Mouse (Mus musculus) liver (tissue): ENCODE results near the gene Yif1b.
"Not testable (repeated sequence)": the region's sequence is repeated elsewhere in the genome, so short reads cannot be mapped to it uniquely, and the experiment has no call there.

Source experiments
- DNase-seq: peaks from one replicate; pipeline ENCODE4 v3.0.0-alpha.2; 2020; ENCODE audit warnings: mixed read lengths

Gene Yif1b

DNA sequence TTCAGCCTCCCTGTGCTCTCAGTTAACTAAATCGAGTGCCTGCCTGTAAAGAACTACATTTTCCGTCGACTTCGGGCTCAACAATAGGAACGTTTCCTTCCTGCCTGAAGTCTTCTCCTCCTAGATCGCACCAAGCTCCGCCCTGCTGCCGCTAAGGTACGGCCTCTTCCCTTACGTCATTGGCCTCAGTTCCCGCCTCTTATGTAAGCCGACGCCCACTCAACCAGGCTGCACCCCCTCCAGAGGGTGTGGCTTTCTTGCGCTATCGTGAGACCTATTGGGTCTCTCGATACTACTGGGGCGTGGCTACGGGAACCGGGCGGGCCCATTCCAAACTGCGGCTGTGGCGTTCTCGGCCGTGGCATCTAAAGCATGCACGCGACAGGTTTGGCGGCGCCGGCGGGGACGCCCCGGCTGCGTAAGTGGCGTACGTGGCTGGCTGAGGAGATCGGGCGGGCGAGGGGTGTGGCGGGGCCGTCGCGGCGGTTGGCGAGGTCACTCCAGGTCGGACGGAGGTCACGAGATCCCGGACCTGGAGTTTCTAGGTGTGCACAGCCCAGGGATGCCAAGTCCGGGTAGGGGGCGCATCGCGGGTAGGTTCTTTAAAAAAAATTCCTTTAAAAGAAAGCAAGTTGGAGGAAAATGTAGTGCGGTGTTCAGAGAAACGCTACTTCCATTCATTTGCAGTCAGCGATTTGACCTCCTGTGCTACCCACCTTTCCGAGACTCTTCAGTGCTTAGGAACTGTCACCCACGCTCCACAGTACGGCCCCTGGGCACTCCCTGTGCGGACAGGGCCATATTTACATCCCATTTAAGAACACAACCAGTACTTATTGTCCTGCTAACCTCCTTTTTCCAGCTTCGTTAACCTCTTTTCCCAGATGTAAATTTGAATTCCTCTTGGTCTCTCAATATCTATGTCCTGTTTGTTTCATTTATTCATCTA, at the start of gene Yif1b:
TSS of gene Yif1b (plus strand) at position 311 of the 949 bp plus-strand sequence.
- peak; percentile 99 for DNase-seq

DNA sequence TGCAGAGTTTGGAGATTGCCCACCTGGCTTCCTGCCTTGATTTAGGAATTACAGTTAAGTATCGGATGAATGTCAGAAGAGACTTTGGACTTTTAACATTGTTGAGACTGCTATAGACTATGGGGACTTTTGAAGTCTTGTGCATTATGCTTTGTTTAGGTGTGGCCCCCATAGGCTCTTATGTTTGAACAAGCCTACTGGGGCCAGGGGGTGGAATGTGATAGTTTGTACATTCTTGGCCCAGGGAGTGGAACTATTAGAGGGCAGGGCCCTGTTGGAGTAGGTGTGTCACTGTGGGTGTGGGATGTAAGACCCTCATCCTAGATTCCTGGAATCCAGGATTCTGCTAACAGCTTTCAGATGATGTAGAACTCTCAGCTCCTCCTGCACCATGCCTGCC, 43.9 kb upstream of the Yif1b start:
- not testable (repeated sequence) for DNase-seq

DNA sequence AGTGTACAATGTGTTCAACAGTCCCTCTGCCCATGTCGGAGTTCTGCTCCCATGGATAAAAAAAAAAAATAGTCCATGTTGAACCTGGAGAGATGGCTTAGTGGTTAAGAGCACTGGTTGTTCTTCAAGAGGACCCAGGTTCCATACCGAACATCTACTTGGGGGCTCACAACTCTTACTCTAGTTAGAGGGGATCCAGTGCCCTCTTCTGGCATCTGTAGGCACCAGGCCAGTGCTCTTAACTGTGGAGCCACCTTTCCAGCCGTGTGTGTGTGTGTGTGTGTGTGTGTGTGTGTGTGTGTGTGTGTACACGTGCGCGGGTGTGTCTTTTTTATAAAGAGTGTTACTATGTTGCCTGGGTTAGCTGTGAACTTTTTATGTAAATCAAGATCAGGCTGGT, 35.6 kb upstream of the Yif1b start:
- DNase-seq, result no peak

DNA sequence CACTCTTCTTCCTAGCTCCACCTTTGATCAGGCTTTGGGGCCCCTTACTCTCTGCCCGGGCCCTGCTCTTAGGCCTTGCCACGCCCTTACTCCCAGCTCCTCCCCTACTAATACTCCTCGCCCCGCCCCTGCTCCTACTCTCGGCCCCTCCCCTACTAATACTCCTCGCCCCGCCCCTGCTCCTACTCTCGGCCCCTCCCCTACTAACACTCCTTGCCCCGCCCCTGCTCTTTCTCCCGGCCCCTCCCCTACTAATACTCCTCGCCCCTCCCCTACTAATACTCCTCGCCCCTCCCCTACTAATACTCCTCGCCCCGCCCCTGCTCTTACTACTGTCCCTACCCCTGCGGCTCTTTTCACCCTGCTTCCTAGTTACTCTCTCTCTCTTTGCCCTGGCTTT, 27.1 kb upstream of the Yif1b start:
- DNase-seq, result peak; percentile 71

DNA sequence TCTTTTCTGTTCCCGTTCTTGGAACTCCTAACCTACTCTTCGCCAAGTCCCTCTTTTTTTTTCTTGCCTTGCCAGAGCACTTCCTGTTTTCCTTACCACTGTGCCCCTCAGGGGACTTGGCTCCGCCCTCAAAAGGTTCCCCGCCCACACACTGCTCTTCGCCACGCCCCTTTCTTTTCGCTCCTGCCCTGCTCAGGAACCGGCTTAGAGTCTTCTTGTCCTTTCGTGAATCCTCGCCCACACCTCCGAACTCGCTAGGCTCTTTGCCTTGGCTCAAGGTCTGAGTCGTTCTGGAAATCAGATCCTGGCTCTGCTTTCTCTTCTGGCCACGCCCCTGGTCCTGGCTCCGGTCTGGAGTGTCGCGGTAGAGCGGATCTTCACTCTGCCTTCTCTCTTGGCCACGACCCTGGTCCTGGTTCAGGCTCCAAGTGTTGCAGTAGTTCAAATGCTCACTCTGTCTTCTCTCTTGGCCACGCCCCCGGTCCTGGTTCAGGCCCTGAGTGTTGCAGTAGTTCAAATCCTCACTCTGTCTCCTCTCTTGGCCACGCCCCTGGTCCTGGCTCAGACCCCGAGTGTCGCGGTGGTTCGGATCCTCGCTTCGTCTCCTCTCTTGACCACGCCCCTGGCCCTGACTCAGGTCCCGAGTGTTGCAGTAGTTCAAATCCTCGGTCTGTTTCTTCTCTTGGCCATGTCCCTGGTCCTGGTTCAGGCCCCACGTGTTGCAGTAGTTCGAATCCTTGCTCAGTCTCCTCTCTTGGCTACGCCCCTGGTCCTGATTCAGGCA, 26.5 kb upstream of the Yif1b start:
- peak; percentile 80 for DNase-seq

DNA sequence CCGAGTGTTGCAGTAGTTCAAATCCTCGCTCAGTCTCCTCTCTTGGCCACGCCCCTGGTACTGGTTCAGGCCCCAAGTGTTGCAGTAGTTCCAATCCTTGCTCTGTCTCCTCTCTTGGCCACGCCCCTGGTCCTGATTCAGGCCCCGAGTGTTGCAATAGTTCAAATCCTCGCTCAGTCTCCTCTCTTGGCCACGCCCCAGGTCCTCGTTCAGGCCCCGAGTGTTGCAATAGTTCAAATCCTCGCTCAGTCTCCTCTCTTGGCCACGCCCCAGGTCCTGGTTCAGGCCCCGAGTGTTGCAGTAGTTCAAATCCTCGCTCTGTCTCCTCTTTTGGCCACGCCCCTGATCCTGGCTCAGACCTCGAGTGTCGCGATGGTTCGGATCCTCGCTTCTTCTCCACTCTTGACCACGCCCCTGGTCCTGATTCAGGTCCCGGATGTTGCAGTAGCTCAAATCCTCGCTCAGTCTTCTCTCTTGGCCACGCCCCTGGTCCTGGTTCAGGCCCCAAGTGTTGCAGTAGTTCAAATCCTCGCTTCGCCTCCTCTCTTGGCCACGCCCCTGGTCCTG, 25.8 kb upstream of the Yif1b start:
- DNase-seq, result peak; percentile 60

DNA sequence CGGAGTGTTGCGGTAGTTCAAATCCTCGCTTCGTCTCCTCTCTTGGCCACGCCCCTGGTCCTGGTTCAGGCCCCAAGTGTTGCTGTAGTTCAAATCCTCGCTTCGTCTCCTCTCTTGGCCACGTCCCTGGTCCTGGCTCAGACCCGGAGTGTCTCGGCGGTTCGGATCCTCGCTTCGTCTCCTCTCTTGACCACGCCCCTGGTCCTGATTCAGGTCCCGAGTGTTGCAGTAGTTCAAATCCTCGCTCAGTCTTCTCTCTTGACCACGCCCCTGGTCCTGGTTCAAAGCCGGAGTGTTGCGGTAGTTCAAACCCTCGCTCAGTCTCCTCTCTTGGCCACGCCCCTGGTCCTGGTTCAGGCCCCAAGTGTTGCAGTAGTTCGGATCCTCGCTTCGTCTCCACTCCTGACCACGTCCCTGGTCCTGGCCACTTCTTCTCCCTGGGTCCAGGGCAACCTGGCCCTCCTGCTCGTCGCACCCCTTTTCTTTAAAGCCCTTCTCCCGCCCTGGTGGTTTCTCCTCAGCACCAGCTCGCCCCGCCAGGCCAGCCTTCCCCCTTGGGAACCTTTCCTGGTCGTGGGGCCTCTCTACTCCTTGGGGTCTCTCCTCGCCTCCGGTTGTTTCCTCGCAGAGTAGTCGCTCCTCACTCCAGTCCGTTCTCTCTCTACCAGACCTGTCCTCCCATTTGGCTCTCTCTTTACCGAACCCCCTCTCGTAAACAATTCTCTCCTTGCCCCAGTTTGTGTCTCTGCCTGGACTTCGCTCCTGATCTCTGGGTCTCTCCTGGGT, 25.2 kb upstream of the Yif1b start:
- not testable (repeated sequence) for DNase-seq

DNA sequence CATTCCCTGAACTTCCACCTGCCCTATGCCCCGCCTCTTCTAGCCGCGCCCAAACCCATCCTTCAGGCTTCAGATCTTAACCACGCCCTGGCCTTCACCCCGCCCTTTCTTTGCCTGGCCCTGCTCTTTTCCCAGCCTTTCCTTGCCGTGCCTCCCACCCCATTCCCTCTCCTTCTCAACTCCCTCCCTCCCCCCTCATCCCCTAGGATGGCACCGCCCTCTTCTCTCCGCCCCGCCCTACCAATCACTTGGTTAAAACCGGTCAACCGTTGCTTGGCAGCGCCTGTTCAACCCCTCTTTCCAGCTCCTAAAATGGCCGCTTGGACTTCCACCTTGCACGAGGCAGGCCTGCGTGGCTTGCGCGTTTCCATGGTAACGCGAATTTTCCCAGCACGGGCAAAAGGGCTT, 24.4 kb upstream of the Yif1b start, which contains the start of gene Catsperg1:
TSS of gene Catsperg1 (minus strand) at position 361 of the 408 bp plus-strand sequence.
- DNase-seq, result peak; percentile 29

DNA sequence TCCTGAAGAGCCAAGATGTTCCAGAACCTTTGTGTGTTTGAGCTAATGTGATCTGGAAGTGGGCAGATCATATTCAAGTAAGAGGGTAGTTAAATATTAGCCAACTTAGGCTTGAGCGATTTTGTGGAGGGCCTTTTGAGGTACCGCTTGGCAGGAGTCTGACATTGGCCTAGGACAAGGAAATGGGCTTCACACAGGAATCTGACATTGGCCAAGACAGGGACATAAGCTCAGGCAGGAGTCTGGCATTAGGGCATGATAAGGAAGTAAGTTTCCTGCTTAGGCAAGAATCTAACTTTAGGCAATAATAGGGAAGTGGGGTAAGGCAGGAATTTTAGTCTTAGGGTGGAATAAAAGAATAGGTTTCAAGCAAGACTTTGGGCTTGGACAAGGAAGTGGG, 23.9 kb upstream of the Yif1b start:
- DNase-seq, result no peak

DNA sequence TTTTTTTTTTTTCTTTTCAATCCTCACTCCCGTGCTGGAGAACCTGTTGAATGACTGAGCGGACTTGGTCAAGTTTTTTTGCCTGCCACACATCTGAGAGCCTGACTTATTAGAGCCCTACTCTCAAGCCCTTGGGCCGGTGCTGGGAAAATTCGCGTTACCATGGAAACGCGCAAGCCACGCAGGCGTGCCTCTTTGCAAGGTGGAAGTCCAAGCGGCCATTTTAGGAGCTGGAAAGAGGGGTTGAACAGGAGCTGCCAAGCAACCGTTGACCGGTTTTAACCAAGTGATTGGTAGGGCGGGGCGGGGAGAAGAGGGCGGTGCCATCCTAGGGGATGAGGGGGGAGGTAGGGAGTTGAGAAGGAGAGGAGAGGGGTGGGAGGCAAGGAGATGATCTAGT, 23.3 kb upstream of the Yif1b start:
- DNase-seq, result no peak

DNA sequence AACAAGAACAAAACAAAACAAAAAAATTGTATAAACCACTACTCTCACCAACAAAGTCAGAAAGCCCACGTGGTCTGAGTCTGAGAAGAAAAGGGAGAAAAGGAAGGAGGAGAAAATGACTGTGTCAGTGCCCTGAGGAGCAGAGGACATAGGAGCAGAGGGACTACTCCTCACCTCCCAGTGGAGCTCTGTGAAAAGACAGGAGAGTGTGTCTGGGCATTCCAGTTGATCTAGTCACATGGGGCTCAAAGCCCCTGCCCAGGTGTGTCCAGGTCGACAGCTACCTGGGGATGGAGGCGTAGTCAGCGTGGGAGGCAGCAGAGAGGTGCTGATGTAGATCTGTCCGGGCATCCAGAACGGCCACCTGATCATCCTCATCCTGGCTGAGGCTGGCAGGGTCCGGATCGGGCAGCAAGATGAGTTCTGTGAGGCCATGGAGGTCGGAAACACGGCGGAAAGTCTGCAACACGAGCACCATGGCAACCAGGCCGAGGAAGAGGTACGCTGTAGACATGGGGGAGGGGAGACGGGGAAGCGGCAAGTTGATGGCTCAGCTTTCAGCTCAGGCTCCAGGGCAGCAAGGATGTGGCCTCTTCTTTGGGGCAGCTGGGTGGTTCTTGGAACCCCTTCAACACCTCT, 13.3 kb upstream of the Yif1b start:
- no peak for DNase-seq

DNA sequence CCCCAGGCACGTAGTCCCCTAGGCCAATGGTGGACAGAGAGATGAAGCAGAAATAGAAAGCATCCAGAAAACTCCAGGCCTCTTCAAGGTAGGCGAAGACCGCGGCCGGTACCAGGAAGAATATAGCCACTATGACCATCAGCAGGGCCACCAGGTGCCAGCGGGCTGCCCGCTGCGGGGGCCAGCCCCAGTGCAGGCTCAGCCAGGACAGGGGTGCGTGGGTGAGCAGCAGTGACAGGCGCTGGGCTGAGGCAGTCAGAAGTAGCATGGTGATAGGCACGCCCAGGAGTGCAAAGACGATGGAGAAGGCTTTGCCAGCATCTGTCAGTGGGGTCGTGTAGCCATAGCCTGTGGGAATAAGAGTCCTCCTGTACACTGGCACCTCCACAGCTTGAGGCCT, 12.6 kb upstream of the Yif1b start:
- DNase-seq, result no peak

DNA sequence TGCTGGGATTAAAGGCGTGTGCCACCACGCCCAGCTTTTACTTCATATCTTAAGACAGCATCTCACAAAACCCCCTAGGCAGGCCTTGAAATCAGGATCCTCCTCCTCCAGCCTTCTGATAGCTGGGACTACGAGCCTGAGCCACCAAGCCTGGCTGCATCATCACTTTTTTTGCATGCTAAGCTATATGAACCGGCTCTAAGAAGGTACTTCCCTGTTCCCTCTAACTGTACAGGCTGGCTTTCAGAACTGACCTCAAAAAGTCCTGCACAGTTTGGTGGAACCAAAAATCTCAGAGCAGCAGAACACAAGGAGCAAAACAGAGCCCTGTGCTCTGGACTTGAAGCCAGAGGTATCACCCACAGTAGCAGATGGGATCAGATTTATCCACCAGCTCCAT, 9.9 kb upstream of the Yif1b start:
- DNase-seq, result no peak

DNA sequence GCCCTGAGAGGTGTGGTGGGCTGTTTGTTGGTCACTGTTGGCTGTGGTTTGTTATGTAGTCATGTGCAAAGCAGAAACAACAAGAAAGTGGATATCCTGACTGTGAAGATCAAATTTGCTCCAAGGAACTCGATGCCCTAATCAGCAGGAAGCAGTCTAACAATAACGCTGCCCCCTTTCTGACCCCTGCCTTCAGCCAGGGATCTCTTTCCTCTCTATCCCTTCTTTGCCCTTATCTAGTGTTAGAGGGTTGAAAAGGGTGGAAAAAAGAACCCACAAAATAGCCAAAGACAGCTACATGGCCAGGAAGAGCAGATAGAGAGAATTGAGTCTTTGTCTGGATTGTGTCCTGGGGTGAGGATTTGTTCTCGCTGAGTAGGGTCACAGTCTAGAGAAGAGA, 7.6 kb upstream of the Yif1b start:
- no peak for DNase-seq

DNA sequence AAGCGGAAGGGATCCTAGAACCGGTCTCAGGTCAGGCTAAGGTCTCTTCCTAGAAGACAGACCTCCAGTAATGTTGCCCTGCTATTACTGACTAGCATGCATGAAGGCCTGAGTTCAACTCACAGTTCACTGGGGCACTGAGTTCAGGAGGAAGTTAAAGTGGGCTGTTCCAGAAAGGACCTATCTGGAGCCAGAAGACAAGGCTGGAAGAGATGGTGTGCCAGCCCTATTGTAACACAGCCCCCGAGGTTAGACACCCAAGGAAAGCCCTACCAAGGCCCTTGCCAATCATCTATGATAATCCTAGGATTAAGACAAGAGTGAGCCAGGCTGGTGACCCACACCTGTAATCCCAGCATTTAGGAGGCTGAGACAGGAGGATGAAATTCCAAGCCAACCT, 6.6 kb upstream of the Yif1b start:
- no peak for DNase-seq

DNA sequence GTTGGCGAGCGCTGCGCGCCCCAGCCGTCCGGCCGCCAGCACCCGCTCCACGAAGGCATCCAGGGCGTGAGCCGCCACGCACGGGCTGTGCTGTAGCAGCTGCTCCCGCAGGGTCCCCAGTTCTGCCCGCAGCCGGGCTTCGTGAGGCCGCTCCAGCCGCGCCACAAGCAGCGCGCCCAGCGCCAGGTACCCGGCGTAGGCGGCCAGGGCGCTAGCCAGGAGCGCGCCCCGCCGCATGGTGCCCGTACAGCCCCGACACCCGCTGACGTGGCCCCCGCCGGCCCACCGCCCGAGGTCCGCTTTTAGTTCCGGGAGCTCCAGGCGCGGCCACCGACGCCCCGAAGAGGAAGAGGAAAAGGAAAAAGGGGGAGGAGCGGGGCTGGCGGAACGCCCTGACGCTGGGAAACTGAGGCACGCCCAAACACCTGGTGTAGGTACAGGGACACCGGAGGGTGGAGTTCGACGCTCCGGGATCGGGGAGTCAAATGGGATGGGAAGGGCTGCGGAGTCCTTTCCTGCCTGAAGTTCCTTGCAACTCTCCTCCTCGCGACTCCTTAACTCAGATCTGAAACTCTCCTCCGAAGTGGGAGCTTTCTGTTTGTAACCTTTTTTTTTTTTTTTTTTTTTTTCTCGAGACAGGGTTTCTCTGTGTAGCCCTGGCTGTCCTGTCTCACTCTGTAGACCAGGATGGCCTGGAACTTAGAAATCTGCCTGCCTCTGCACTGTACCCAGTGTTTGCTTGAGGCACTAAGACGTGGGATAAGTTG, 5.7 kb upstream of the Yif1b start, which contains the start of gene Kcnk6:
TSS of gene Kcnk6 (minus strand) at position 269 of the 767 bp plus-strand sequence.
- peak; percentile 20 for DNase-seq

DNA sequence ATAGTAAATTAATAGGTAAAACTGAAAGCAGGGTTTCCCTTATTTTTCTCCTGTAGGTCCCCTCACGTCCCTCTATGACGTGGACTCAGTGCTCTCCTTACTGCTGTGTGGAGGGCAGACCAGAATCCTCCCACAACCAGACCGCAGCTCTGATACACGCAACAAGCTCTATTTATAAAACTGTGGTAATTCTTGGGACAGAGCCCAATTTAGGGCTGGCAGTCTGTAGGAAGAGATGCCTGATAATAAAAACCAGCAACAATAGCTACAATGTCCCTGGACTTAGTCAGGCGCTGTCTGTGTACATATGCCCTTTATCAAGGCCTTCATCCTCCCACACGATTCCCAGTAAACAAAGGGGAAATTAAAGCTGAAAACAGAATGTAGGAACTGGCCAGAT, 4.4 kb upstream of the Yif1b start:
- no peak for DNase-seq

DNA sequence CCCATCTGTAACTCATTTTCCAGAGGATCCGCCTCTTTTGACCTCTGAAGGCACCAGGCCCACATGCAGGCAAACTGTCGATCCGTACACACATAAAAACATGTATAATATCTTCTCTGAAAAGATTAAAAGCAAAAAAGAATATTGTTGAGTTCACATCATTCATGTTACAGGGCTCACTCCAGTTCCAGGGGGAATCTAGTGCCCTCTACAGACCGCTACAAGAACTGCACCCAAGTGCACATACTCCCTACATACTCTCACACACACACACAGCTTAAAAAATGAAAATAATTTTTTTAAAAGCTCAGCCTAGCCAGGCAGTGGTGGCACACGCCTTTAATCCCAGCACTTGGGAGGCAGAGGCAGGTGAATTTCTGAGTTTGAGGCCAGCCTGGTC, 3.5 kb upstream of the Yif1b start:
- no peak for DNase-seq

DNA sequence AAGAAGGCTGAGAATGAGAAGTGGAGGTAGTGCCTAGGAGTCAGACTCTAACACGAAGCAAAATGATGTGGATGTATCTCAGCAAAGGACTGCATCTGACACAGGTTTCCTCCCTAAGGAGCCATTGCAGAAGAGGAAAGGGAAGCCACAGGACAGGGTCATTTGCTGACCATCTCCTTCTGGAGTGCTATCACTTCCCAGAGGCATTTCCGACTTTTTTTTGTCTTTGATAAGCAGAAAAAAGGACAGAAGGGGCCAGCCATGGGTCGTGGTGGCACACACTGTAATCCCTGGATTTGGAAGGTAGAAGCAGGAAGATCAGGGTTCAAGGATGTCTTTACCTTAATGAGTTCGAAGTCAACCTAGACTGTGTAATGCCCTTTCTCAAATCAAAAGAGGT, 1.5 kb upstream of the Yif1b start:
- DNase-seq, result no peak

DNA sequence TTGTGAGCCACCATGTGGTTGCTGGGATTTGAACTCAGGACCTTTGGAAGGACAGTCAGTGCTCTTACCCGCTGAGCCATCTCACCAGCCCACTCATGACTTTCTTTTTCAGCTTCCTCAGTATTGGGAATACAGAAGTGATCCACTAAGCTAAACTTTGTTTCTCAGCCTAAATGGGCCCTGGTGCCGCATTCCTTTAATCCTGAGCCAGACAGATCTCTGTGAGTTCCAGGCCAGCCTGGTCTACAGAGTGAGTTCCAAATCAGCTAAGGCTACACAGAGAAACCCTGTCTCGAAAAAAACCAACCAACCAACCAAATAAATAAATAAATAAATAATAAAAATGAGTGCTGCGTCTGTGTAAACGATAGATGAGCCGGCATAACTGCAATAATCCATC, 533 bp upstream of the Yif1b start:
- DNase-seq, result not testable (repeated sequence)

DNA sequence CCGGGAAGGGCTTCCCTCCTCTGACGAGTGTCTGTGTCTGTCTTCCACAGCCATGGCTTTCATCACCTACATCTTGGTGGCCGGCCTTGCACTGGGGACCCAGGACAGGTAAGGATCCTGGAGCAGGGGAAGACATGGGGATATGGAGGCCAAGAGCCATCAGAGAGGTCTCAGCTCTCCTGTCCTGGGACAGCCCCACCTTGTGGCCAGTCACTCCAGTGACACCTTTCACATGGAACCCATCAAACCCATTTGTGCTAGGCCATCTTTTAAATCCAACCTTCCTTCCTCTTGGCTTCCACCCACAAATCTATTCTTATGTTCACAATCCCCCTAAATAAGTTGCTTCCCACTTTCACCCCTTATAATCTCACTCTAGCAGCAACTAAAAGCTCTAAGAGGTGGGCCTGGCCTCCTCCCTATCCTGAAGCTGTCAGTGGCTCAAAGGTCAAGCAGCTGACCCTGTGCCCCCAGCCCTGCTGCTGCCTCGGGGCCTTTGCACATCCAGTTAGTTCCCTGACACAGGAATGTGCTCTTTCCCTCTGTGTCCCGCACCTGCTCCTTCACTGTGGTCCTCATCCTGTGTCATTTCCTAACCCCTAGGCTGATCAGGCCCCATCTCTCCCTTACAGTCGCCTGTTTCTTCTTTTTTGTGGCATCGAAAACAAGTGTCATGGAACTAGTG, 6.7 kb downstream of the Yif1b start:
- peak; percentile 22 for DNase-seq
